Mouse (Mus musculus) liver, postnatal 0 days (tissue): ENCODE measurements around the gene Slc35e4. TPM values are rescaled to one million over a fixed set of nuclear protein-coding genes. Genes with fewer than 3 reads are reported as not detected.

Source experiments
- ATAC-seq: fragments of 200-750 bp; cut with Nextera tagmentation; 2 replicates; pipeline ENCODE4 v1.8.0; 2017; ENCODE audit warnings: mild to moderate bottlenecking, moderate library complexity
- DNase-seq: peaks from one replicate; pipeline ENCODE4 v3.0.0-alpha.2; 2016
- H3K27ac ChIP-seq: fragments of 300-500 bp; sonication (generic); 2 replicates; pipeline ENCODE4 v1.5.1; 2014; ENCODE audit warnings: antibody characterized with exemption, moderate library complexity, mild to moderate bottlenecking, low read depth
- H3K27me3 ChIP-seq: fragments of 300-500 bp; sonication (generic); 2 replicates; pipeline ENCODE4 v1.6.1; 2014; ENCODE audit warnings: low read length, control low read depth, mixed read lengths; ENCODE audit not compliant: insufficient read depth
- H3K36me3 ChIP-seq: fragments of 300-500 bp; sonication (generic); replicated peaks from 2 replicates; pipeline ENCODE4 v1.6.1; 2014; ENCODE audit warnings: mild to moderate bottlenecking, control low read depth, low read length, moderate library complexity, mixed read lengths; ENCODE audit not compliant: insufficient read depth
- H3K4me1 ChIP-seq: fragments of 300-500 bp; sonication (generic); 2 replicates; pipeline ENCODE4 v1.6.1; 2014; ENCODE audit warnings: antibody characterized with exemption, mild to moderate bottlenecking, control low read depth; ENCODE audit not compliant: insufficient read depth
- H3K4me2 ChIP-seq: fragments of 300-500 bp; sonication (generic); 2 replicates; pipeline ENCODE4 v1.6.1; 2014; ENCODE audit warnings: low read depth, mild to moderate bottlenecking, low read length, moderate library complexity, mixed read lengths
- H3K4me3 ChIP-seq: fragments of 300-500 bp; sonication (generic); 2 replicates; pipeline ENCODE4 v1.5.1; 2014; ENCODE audit warnings: low read depth, low read length
- H3K9ac ChIP-seq: fragments of 300-500 bp; sonication (generic); replicated peaks from 2 replicates; pipeline ENCODE4 v1.6.1; 2014; ENCODE audit warnings: mild to moderate bottlenecking, moderate library complexity
- H3K9me3 ChIP-seq: fragments of 300-500 bp; sonication (generic); 2 replicates; pipeline ENCODE4 v1.6.1; 2016; ENCODE audit warnings: mild to moderate bottlenecking, control low read depth, low read length, mixed read lengths
- CTCF ChIP-seq: sonication (generic); IDR thresholded peaks from 2 replicates; pipeline ENCODE4 v1.5.1; 2016; ENCODE audit warnings: antibody characterized with exemption, low read depth
- EP300 ChIP-seq: IDR thresholded peaks from 2 replicates; pipeline ENCODE4 v1.6.1; 2016; ENCODE audit warnings: antibody characterized with exemption, low read depth, mild to moderate bottlenecking
- WGBS: fragments of 180-500 bp; shearing (Covaris S2); extraction: QIAGEN DNeasy Blood & Tissue Kit; methylation state at CpG from one replicate; pipeline ENCODE4 v1.1.7; 2014; ENCODE audit not compliant: insufficient replicate concordance; 5-methylcytosine and 5-hydroxymethylcytosine counted together
- polyA plus RNA-seq: library from polyadenylated mRNA; unstranded; fragments of >200 nt; fragmentation: Nextera tagmentation; extraction: Ambion mirVana; gene quantifications from 2 replicates; pipeline ENCODE4 v1.2.1, GENCODE M21; 2015

Gene Slc35e4
- polyA plus RNA-seq, 1 experiment from 2014 or later, result 0.46 TPM

DNA sequence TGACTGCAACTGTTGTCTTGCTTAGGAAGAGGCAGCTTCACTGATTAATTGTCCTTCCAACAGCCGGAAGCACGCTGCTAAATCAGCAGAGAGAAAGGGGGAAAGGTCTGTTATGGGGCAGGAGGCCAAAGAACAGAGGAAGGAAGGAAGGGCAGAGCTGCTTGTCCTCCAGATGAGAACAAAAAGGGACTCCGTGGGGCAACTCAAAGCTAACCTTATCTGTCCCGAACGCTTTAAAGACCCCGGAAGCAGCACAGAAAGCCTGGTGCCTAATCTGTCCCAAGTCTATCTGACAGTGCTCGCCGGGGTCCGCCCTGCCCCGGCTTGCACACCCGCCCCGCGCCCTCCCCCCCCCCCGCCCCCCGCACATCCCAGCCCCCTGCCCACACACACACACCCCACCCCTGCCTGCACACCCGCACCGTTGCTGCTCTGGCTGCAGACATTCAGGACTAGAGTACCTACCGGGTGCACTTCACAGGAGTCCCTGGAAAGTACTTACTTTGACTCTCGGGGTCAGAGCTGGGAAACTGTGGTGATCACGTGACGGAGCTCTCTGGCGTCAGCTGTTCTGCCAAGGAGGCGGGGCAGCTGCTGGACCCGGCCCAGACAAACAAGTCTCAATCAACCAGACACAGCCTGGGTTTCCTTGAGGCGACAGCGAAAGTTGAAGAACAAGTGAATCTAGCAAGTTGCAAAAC, 17.2 kb upstream of the Slc35e4 start, which contains the start of gene Tcn2:
Gene Tcn2, minus strand, starts transcription at position 649 of the 701 bp plus-strand sequence.
- Histone ChIP-seq H3K9ac (peak within 1 kb of the TSS; percentile 56), H3K9me3 (no peaks in the 10 kb centered on the region), H3K27me3 (no peaks in the 10 kb centered on the region), H3K4me1 (peaks cover 13% of the 10 kb centered on the region; the same call in 1 of the 2 replicates), H3K4me3 (peak within 1 kb of the TSS; percentile 58), H3K36me3 (peaks cover 6% of the 10 kb centered on the region), H3K27ac (peak within 1 kb of the TSS; percentile 70), H3K4me2 (peak within 1 kb of the TSS; percentile 76)
- DNase-seq (peak; percentile 84), ATAC-seq (peak; percentile 87)
- under 1% methylated on average over 18 of the region's 26 CpGs for WGBS
- no peak for TF ChIP-seq CTCF
- TF ChIP-seq EP300, result no peak

DNA sequence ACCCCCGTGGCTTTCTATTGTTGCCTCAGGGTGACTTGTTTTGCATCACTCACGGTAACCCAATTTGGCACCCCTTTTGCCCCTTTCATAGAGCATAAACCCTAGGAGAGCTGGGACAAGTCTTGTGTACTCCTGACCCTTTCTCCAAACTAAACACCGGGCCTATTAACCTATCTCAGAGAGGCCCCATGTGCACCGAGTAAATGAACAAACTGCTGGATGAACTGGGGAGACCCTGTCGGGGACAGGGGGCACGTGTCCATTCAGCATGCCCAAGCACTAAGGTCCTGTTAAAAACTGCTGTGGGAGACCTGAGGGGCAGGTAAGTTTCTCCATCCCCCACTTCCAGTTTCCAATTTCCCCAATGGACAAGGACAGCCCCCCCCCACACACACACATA, 16.5 kb upstream of the Slc35e4 start:
- H3K9ac ChIP-seq, result peak overlapping the region; percentile 56; the same call in 1 of the 2 replicates

DNA sequence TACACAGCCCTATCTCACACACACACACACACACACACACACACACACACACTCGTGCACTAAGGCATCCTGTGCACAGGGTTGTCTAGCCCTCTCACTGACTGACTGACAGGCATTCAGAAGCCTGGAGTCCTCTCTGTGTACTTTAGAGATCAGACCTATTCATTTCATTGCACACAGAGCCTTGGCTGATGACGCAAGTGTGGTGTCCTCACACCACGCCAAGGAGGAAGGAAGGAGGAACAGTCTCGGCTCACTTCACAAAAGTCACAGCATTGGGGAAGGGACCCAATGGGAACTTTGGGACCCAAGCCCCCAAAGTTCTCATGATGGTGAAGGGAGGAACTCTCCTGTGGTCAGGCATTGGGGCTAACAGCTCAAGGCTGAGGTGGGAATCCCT, 15.6 kb upstream of the Slc35e4 start:
- H3K27me3 ChIP-seq, result no peaks in the 10 kb centered on the region
- DNase-seq, result peak; percentile 58
- H3K4me3 ChIP-seq, result peak overlapping the region; percentile 58
- peak overlapping the region; percentile 76 for H3K4me2 ChIP-seq
- H3K9me3 ChIP-seq, result no peaks in the 10 kb centered on the region
- H3K36me3 ChIP-seq, result peaks cover 18% of the 10 kb centered on the region
- H3K4me1 ChIP-seq, result peaks cover 13% of the 10 kb centered on the region; the same call in 1 of the 2 replicates
- WGBS, result 31% methylated on average over 4 of the region's 4 CpGs
- no peak for TF ChIP-seq CTCF
- no peak for TF ChIP-seq EP300
- ATAC-seq, result peak; percentile 33; the same call in 1 of the 2 replicates
- 0 out of 2 replicates have a peak overlapping the region, but pooled peaks have one; percentile 70 for H3K27ac ChIP-seq
- H3K9ac ChIP-seq, result no peak overlapping the region

More for the DNA sequence above, 16.5 kb upstream of the Slc35e4 start:
- H3K27me3 ChIP-seq, result no peaks in the 10 kb centered on the region
- H3K36me3 ChIP-seq, result peaks cover 13% of the 10 kb centered on the region
- no peak; the same call in 1 of the 2 replicates for ATAC-seq
- H3K27ac ChIP-seq, result peak overlapping the region; percentile 70; the same call in 1 of the 2 replicates
- TF ChIP-seq EP300, result no peak
- TF ChIP-seq CTCF, result no peak
- no peak for DNase-seq
- H3K4me1 ChIP-seq, result peaks cover 13% of the 10 kb centered on the region; the same call in 1 of the 2 replicates
- H3K9me3 ChIP-seq, result no peaks in the 10 kb centered on the region
- 40% methylated on average over 6 of the region's 6 CpGs for WGBS
- peak overlapping the region; percentile 58 for H3K4me3 ChIP-seq
- H3K4me2 ChIP-seq, result peak overlapping the region; percentile 76

DNA sequence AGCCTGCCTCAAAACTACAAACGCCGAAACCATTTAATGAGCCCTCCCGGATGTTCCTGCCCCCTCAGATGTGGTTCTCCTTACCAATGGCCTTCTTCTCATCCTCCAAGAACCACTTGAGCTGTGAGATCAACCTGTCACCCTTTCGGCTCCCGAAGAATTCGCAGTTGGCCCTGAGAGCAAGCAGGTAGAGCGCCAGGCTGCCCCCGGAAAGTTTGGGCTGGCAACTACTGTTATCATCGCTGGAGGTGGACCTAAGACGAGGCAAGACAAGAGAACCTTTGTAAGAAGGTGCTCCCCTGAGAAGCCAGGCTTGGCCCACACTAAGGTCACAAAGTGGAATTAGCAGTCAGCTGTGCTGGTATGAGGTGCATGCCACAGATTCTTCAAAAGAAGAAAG, 11.5 kb upstream of the Slc35e4 start:
- Histone ChIP-seq H3K4me2 (no peak overlapping the region), H3K27ac (no peak overlapping the region), H3K27me3 (no peaks in the 10 kb centered on the region), H3K4me3 (no peak overlapping the region), H3K4me1 (peaks cover 5% of the 10 kb centered on the region; the same call in 1 of the 2 replicates), H3K36me3 (peaks cover 42% of the 10 kb centered on the region), H3K9me3 (no peaks in the 10 kb centered on the region), H3K9ac (no peak overlapping the region)
- 85% methylated on average over 10 of the region's 10 CpGs for WGBS
- ATAC-seq (no peak), DNase-seq (no peak)
- TF ChIP-seq CTCF (no peak), EP300 (no peak)

DNA sequence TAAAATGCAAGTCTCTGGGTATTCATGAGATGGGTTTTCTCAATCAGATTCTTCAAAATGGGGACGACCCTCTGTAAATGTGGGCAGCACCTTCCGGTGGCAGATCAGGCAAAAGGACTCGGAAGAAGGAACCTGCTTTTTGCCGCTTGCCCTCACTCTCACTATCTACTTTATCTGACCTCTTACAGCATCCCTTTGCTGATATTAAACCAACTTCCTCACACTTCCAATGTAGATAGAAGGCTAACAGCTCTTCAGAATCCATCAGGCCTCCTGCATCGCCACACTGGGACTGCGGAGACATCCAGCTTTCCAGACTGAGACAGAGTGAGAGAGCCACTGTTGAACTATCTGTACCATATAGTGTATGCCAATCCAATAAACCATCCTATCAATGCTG, 8.3 kb upstream of the Slc35e4 start:
- H3K4me3 ChIP-seq, result no peak overlapping the region
- no peaks in the 10 kb centered on the region for H3K9me3 ChIP-seq
- ATAC-seq (no peak), DNase-seq (no peak)
- 85% methylated on average over 6 of the region's 6 CpGs for WGBS
- no peaks in the 10 kb centered on the region for H3K27me3 ChIP-seq
- TF ChIP-seq EP300, result no peak
- no peak for TF ChIP-seq CTCF
- H3K9ac ChIP-seq, result no peak overlapping the region
- no peaks in the 10 kb centered on the region for H3K4me1 ChIP-seq
- H3K27ac ChIP-seq, result no peak overlapping the region
- peaks cover 49% of the 10 kb centered on the region for H3K36me3 ChIP-seq
- no peak overlapping the region for H3K4me2 ChIP-seq

DNA sequence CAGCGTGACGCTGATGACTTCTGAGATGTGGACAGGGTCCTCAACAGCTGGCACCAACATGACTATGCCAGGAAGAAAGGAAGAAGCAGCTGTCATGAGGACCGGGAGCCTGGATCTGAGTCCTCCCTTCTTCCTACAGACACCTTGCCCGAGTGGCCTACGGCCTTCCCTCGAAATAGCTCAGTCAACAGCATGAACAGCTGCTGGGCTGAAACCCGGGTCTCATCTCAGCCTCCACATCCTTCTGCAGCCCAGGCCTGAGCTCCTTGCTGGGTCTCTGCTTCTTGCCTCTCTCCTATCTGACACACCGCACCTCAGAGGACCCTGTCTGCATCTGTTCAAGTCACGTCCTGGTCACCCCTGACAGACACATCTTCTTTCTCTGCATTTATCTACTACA, 7.7 kb upstream of the Slc35e4 start:
- 83% methylated on average over 9 of the region's 9 CpGs for WGBS

More for the DNA sequence above, 7.7 kb upstream of the Slc35e4 start:
- TF ChIP-seq EP300 (no peak), CTCF (no peak)
- Histone ChIP-seq H3K4me3 (no peak overlapping the region), H3K27ac (no peak overlapping the region), H3K4me1 (no peaks in the 10 kb centered on the region), H3K9ac (no peak overlapping the region), H3K27me3 (no peaks in the 10 kb centered on the region), H3K36me3 (peaks cover 47% of the 10 kb centered on the region), H3K4me2 (no peak overlapping the region), H3K9me3 (no peaks in the 10 kb centered on the region)
- ATAC-seq, result no peak
- no peak for DNase-seq
